Mouse (Mus musculus): ENCODE data around the gene Sp3. TPM values are rescaled to one million over a fixed set of nuclear protein-coding genes. Genes with fewer than 3 reads are reported as not detected.
"Not testable (repeated sequence)": the region's sequence is repeated elsewhere in the genome, so short reads cannot be mapped to it uniquely, and the experiment has no call there.

Gene Sp3
- polyA plus RNA-seq (2015; fragmentation: Nextera tagmentation; extraction: Ambion mirVana) = 64.3 and 66.6 TPM in 2 replicates

- H3K9me3 ChIP-seq (replicated peaks) = no peaks in the 10 kb centered on the region
Observed at GRCm38 (mm10) chr2:72980337-72981074, at the start of gene Sp3. Gene Sp3 (minus strand): TSS chr2:72980446.

GRCm38 (mm10) chr2:73029846-73030245, 49.6 kb upstream of the Sp3 start:
- Histone ChIP-seq H3K36me3 (ENCODE audit: poor library complexity, severe bottlenecking) (no peaks in the 10 kb centered on the region), H3K9ac (no peak overlapping the region), H3K27me3 (no peaks in the 10 kb centered on the region), H3K4me1 (no peaks in the 10 kb centered on the region), H3K4me3 (no peak overlapping the region), H3K4me2 (no peak overlapping the region), H3K9me3 (replicated peaks) (0 out of 2 replicates have a peak, but pooled peaks cover 4% of the 10 kb centered on the region), H3K27ac (no peak overlapping the region)
- WGBS = 90% methylated on average over 3 of the region's 3 CpGs
- no peak for ATAC-seq

More at GRCm38 (mm10) chr2:72980337-72981074, at the start of gene Sp3:
- Histone ChIP-seq H3K27ac (peak within 1 kb of the TSS; percentile 100), H3K4me3 (peak within 1 kb of the TSS; percentile 98), H3K36me3 (ENCODE audit: poor library complexity, severe bottlenecking) (0 out of 2 replicates have a peak, but pooled peaks cover 3% of the 10 kb centered on the region), H3K4me1 (peaks cover 28% of the 10 kb centered on the region), H3K27me3 (no peaks in the 10 kb centered on the region), H3K4me2 (peak within 1 kb of the TSS; percentile 80), H3K9ac (peak within 1 kb of the TSS; percentile 100)
- WGBS = under 1% methylated on average over 59 of the region's 64 CpGs
- ATAC-seq = peak; percentile 94

GRCm38 (mm10) chr2:73028019-73028418, 47.8 kb upstream of the Sp3 start:
- no peak for ATAC-seq
- H3K4me3 ChIP-seq = no peak overlapping the region
- 0 out of 2 replicates have a peak, but pooled peaks cover 4% of the 10 kb centered on the region for H3K9me3 ChIP-seq (replicated peaks)
- no peak overlapping the region for H3K4me2 ChIP-seq
- H3K27me3 ChIP-seq = no peaks in the 10 kb centered on the region
- WGBS = 97% methylated on average over 3 of the region's 3 CpGs
- no peak overlapping the region for H3K27ac ChIP-seq
- no peaks in the 10 kb centered on the region for H3K36me3 ChIP-seq (ENCODE audit: poor library complexity, severe bottlenecking)
- no peaks in the 10 kb centered on the region for H3K4me1 ChIP-seq
- H3K9ac ChIP-seq = no peak overlapping the region

- Histone ChIP-seq H3K4me2 (no peak overlapping the region), H3K27me3 (no peaks in the 10 kb centered on the region), H3K27ac (no peak overlapping the region), H3K4me1 (no peaks in the 10 kb centered on the region), H3K9ac (no peak overlapping the region), H3K36me3 (ENCODE audit: poor library complexity, severe bottlenecking) (no peaks in the 10 kb centered on the region), H3K9me3 (replicated peaks) (0 out of 2 replicates have a peak, but pooled peaks cover 4% of the 10 kb centered on the region), H3K4me3 (no peak overlapping the region)
- ATAC-seq = no peak
- WGBS = 65% methylated on average over 3 of the region's 3 CpGs
Observed at GRCm38 (mm10) chr2:73027126-73027525, 46.9 kb upstream of the Sp3 start.

- no peak overlapping the region for H3K4me2 ChIP-seq
- no peaks in the 10 kb centered on the region for H3K9me3 ChIP-seq (replicated peaks)
- WGBS = 43% methylated on average over 6 of the region's 6 CpGs
- no peaks in the 10 kb centered on the region for H3K36me3 ChIP-seq (ENCODE audit: poor library complexity, severe bottlenecking)
- no peaks in the 10 kb centered on the region for H3K27me3 ChIP-seq
- no peak overlapping the region for H3K4me3 ChIP-seq
- no peak overlapping the region for H3K27ac ChIP-seq
- ATAC-seq = no peak
- 0 out of 2 replicates have a peak, but pooled peaks cover 5% of the 10 kb centered on the region for H3K4me1 ChIP-seq
- no peak overlapping the region for H3K9ac ChIP-seq
Observed at GRCm38 (mm10) chr2:73023803-73024202, 43.6 kb upstream of the Sp3 start.

GRCm38 (mm10) chr2:73021046-73021445, 40.8 kb upstream of the Sp3 start:
- H3K4me1 ChIP-seq = 0 out of 2 replicates have a peak, but pooled peaks cover 5% of the 10 kb centered on the region
- no peak for ATAC-seq
- H3K36me3 ChIP-seq (ENCODE audit: poor library complexity, severe bottlenecking) = no peaks in the 10 kb centered on the region
- no peak overlapping the region for H3K4me3 ChIP-seq
- no peaks in the 10 kb centered on the region for H3K27me3 ChIP-seq
- no peak overlapping the region for H3K4me2 ChIP-seq
- H3K27ac ChIP-seq = no peak overlapping the region
- no peaks in the 10 kb centered on the region for H3K9me3 ChIP-seq (replicated peaks)
- 82% methylated on average over 6 of the region's 6 CpGs for WGBS
- no peak overlapping the region for H3K9ac ChIP-seq

GRCm38 (mm10) chr2:73019371-73020146, 39.3 kb upstream of the Sp3 start:
- peak; percentile 72; the same call in 1 of the 2 replicates for ATAC-seq

GRCm38 (mm10) chr2:73014063-73014462, 33.8 kb upstream of the Sp3 start:
- not testable (repeated sequence) for ATAC-seq; H3K4me1 ChIP-seq; H3K9ac ChIP-seq; H3K27me3 ChIP-seq; H3K36me3 ChIP-seq (ENCODE audit: poor library complexity, severe bottlenecking); H3K27ac ChIP-seq; H3K4me2 ChIP-seq; H3K4me3 ChIP-seq
- WGBS = 94% methylated on average over 9 of the region's 9 CpGs
- H3K9me3 ChIP-seq (replicated peaks) = peaks cover 14% of the 10 kb centered on the region

More at GRCm38 (mm10) chr2:73019371-73020146, 39.3 kb upstream of the Sp3 start:
- Histone ChIP-seq H3K27ac (no peak overlapping the region), H3K4me2 (no peak overlapping the region), H3K9me3 (replicated peaks) (no peaks in the 10 kb centered on the region), H3K27me3 (no peaks in the 10 kb centered on the region), H3K36me3 (ENCODE audit: poor library complexity, severe bottlenecking) (no peaks in the 10 kb centered on the region), H3K4me1 (0 out of 2 replicates have a peak, but pooled peaks cover 5% of the 10 kb centered on the region), H3K9ac (no peak overlapping the region), H3K4me3 (no peak overlapping the region)
- 72% methylated on average over 9 of the region's 9 CpGs for WGBS

- H3K9me3 ChIP-seq (replicated peaks) = peaks cover 14% of the 10 kb centered on the region
- H3K4me2 ChIP-seq = no peak overlapping the region
- WGBS = 76% methylated on average over 18 of the region's 20 CpGs
- no peaks in the 10 kb centered on the region for H3K36me3 ChIP-seq (ENCODE audit: poor library complexity, severe bottlenecking)
- H3K27ac ChIP-seq = no peak overlapping the region
- no peak overlapping the region for H3K9ac ChIP-seq
- no peak overlapping the region for H3K4me3 ChIP-seq
- no peaks in the 10 kb centered on the region for H3K27me3 ChIP-seq
- no peaks in the 10 kb centered on the region for H3K4me1 ChIP-seq
- ATAC-seq = no peak
Observed at GRCm38 (mm10) chr2:73012636-73013035, 32.4 kb upstream of the Sp3 start.

- no peaks in the 10 kb centered on the region for H3K27me3 ChIP-seq
- H3K9ac ChIP-seq = no peak overlapping the region
- H3K4me1 ChIP-seq = peaks cover 22% of the 10 kb centered on the region
- H3K4me3 ChIP-seq = no peak overlapping the region
- no peak for ATAC-seq
- H3K27ac ChIP-seq = no peak overlapping the region
- WGBS = 97% methylated on average over 9 of the region's 9 CpGs
- no peak overlapping the region for H3K4me2 ChIP-seq
- H3K36me3 ChIP-seq (ENCODE audit: poor library complexity, severe bottlenecking) = no peaks in the 10 kb centered on the region
- peaks cover 14% of the 10 kb centered on the region for H3K9me3 ChIP-seq (replicated peaks)
Observed at GRCm38 (mm10) chr2:73007472-73007871, 27.2 kb upstream of the Sp3 start.

- 58% methylated on average over 3 of the region's 3 CpGs for WGBS
- Histone ChIP-seq H3K9ac (no peak overlapping the region), H3K27me3 (no peaks in the 10 kb centered on the region), H3K9me3 (replicated peaks) (peaks cover 6% of the 10 kb centered on the region), H3K4me3 (no peak overlapping the region), H3K4me1 (peaks cover 22% of the 10 kb centered on the region), H3K4me2 (no peak overlapping the region), H3K36me3 (ENCODE audit: poor library complexity, severe bottlenecking) (no peaks in the 10 kb centered on the region), H3K27ac (peak overlapping the region; percentile 32; the same call in 1 of the 2 replicates)
- no peak for ATAC-seq
Observed at GRCm38 (mm10) chr2:73005611-73006515, 25.6 kb upstream of the Sp3 start.
